Mouse (Mus musculus) spleen, adult 12 weeks (tissue): ENCODE data around the gene Plxna2.

Experiments used
- DNase-seq: peaks from one replicate; pipeline ENCODE4 v3.0.0; 2022; ENCODE audit warnings: low spot score

Plxna2 gene

DNA sequence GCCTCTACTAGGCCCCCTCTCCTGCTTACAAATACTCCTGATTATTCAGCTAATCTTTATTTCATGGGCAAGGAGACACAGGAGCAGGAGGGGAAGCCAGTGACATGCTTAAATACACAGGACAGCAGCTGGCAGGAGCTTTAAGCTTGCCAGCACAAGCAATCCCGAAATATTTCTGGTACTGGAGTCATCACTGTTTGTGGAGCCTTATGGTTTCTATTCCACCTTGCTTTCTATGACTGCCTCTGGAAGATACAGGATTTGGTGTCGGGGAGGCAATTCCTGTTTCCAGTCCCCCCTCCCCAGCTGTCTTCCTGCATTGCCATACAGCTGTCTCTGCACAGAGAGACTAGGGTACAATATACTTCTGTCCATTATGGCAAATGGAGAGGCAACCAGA is 4.7 kb downstream of the Plxna2 start:
- DNase-seq: no peak

DNA sequence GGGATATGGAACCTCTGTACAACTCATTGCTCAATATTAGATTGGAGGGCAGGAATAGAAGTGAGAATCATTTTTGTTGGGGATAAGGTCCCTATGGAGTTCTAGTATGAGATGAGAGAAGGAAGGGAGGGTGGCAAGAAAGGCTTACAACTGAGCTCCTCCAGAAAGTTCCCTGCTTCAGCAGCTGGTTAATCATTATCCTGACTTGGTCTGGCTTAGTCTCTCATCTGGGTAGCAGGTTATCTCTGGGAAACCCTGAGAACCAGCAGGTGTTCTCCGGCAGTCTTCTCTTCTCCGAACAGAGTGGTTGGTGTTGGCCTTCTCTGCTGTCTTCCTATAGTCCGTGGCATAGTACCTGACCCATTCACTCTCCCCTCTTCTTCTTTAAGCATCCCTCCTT is 5.6 kb downstream of the Plxna2 start:
- DNase-seq: no peak

DNA sequence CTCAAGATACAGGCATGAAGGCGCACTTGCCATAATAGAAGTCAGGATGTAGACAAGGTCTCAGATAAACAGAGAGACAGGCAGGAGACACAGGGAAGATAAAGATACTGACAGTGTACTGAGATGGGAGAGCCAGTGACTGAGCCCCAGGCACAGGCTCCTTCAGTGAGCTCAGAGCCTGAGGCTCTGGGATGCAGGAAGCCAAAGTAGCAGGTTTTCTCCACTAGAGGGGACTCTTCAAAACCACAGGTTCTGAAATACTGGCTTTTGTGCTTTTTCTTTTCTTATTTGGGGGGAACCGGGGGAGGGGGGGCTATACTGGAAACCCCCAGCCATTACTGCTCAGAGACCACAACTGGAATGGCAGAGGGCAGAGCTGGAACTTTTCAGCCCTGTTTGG is 6.4 kb downstream of the Plxna2 start:
- DNase-seq: no peak

DNA sequence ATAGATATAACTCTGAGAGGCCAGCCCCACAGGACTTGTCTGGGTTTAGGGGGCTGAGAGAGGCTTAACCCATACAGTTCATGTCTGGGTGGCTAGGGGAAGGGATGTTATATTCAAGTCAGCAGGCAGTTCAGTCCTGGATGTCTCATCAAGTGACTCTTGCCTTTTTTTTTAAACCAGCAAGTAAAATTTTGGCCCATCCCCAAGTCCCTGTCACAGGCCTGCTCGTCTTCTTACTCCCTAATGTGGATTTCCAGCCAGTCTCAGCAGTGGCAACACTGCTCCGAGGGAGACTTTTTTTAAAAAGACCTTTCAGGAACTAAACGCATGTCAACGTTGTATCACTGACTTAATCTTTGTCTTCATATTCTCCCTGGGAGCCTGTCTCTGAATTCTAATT is 7.0 kb downstream of the Plxna2 start:
- DNase-seq: no peak

DNA sequence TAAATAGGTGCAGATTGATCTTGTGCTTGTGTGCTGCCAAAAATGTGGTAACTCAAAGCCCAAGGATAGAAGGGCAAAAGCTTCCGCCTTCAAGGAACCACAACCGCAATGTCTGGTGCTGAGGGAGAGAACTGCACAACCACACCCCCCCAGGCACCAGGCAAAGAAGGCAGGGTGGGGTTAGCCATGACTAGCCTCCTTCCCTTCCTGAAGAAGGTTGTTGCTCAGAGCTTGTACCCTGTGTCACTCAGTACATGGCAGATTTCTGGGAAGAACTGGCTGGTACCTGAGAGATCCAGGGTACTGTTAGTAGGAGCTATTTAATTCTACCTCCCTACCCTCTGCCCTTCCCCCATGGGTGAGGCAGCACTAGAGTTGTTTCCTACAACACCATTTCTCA is 8.1 kb downstream of the Plxna2 start:
- DNase-seq: no peak

DNA sequence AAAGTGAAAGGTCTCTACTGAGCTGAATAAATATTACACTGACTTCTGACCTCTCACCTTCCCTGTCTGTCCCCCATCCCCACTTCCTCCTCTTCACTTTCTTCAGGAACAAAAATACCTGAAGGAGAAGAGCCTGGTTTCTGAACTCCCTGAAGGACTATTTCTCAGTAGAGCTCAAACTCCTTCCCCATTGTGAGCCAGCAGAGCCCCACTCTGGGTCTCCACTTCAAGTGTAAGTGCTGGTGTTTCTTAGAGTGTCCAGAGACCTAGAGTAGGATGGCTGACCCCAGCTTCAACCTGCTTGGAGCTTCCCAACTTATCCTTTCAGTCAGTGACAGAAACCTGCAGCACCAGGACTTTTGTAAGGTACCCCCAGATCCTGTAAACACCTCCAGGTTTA is 9.3 kb downstream of the Plxna2 start:
- no peak for DNase-seq

DNA sequence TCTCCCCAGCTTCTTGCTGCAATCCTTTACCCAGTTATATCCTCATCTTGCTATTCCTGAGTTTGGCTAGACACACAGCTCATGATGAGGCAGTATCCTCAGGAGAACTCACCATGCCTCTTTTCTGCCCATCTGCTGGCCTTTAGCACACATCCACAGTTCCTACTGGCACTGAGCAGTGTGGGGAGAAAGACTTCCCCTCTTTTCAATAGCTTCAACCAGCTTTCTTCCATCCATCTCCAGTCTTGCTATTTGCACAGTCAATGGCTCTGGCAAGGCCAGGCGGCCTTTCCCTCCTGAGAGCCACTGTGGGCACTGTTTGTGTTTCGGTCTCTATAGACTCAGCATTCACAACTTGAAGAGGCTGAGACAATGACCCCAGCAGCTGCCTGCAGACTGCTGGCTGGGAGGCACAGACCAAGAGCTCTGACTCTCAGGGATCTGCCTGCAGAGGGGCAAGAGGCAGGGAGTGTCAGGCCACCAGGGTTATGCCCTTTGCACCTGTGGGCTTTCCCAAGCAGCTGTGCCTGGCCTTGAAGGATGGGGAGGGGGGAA is 11.2 kb downstream of the Plxna2 start:
- DNase-seq: no peak

DNA sequence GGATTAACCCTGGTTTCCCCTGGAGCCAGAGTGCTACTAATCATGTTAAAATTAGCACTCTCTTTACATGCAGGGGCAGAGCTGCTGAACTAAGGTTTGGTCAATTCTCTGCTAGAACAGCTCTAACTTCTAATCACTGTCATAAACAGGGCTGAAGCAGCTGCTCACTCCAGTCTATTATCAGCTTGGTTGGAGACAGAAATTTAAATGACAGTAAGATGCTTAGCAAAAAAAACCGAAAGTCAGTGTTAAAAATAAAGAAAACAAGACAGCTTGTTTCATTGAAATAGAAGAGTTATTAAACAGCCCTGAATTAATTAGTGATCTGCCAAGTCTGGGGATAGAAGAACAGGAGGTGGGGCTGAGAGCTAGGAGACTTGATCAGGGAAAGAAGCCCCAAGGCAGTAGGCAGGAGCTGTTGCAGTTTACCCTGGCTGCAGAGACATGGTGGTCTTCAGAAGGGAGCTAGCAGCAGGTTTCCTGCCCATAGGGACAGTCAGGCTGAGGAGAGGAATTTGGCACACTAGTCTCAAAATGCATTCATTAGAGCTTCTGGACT is 12.6 kb downstream of the Plxna2 start:
- DNase-seq: no peak

DNA sequence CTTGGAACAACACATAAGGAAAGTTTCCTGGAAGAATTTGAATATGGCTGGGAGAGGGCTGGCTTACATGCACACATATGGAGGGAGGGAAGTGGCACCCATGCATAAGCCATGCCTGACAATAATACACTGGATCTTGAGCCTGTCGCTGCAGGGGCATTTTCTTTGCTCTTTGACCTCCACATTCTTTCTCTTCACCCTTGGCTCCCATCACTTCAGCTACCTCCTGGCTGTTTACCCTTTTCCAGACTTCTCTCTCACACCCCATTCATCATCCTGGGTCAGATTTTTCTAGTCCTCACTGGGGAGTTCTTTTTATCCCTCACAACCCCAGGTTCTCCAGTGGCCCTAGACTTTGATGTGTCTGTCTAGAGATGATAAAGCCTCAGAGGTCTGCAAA is 13.6 kb downstream of the Plxna2 start:
- DNase-seq: no peak

DNA sequence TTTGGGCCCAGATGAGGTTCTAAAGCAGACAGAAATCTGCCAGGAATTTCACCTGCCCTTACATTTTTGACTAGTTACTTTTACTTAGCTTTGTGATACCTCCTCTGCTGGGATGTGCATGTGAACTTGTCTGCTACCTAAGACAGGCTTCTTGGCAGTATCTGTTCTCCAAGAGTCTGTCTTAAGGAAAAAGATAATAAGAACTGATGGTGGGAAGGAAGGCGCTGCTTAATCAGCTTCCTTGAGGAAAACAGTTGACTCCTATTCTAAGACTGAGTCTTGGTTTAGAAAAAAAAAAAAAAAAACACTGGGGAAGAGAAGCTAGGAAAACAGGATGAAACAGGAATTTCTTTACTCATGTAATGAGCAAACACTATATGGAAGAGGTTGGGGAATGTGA is 14.0 kb downstream of the Plxna2 start:
- DNase-seq: no peak

DNA sequence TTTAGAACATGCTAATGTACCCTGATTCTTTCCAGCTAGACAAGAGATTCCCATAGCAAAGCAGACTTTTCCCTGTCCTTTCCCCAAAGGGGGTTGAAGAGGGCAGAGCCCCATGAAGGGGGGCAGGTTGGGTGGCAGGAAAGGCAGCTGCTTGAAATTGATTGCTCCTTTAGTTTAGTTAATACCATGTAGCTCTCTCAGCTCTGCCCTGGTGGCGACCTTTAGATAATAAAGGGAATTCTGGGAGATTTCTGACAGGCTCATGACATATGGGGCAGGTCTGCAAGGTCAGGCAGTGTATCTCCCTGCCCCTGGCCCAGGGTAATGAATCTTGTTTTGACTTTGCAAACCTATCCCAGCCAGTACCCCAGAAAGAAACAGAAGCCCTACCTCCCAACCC is 17.4 kb downstream of the Plxna2 start:
- no peak for DNase-seq

DNA sequence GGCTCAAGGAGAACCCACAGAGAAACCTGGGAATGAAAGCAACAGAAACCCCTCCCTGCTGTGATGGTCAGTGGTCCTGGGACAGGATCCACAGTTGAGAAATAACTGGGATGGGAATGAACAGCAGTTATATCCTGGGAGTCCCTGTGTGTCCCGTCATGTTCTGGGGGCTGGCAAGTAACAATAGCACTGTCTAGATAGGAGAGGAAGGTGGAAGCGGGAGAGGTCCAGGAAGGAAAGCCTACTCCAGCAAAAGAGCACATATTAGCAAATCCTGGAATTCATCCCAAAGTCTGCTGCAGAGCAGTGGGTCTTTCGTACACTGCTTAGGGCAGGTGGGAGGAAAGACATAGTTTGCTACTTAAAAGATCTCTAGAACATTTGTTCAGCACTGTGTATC is 17.9 kb downstream of the Plxna2 start:
- no peak for DNase-seq

DNA sequence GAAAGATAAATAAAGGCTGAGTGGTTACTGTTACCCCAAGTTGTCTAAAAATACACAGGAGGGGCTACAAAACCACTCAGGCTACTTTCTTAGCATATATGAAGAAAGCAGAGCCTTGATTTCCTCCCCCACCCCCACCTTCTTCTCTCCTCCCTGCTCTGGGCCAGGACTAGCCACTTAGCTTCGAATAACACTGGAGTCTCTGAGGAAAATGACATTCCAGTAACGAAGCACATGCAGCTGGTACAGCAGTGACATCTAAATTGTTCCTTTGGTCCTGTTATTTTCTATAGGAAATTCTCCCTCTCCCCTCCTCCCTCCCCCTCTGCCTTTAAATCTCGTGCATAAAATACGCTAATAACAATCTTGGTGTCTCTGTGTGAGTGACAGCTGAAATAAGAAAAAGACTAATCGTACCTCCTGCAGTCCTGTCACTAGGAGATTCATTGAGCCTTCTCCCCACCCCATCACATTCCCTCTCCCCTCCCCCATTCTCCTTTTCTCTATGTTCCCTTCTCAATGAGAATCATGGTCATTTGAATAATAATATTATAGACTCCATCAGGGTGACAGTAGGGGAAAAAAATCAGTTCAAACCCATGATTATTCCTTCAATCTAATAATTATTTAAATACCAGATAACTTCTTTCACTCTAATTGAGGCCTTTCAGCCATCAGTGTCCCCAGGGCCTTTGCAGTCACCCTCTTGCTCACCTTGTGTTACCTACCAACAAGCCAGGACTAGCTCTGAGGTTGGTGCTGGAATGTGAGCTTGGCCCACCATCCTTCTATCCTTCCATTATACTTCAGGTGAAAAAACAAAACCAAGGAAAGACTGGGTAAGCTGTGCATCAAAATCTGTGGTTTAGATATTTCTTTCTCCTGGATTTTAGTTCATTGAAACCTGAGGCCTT is 19.6 kb downstream of the Plxna2 start:
- no peak for DNase-seq

DNA sequence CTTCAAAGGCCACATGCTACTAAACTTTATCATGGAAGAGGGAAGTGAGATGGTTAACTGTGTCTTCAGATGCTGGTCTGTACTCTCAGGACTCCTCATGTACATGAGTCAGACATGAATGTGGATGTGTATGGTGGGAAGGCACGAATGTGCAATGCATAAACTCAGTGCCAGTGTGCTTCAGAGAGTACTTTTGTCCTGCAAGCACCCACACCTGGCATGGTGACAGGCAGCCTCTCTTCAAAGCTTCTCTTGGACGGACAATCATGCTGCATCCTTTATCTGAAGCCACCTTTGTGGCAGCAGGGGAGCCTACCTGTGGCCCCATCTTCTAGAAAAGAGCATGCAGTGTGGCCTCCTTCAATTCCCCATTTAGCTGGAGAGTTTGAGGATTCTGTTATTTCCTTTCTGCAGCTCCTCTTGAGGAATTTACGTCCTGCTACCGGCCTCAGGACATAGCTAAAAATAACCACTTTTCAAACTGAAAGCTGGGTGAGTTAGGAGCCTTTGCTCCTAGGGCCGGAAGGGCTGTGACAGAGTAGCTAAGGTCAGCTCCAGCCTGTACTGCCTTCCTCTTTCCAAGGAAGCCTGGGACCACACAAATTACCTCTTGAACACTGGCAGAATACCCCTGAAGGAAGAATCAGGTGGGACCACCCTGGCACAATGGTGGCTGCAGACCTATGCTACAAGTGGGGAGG is 23.7 kb downstream of the Plxna2 start:
- DNase-seq: no peak

DNA sequence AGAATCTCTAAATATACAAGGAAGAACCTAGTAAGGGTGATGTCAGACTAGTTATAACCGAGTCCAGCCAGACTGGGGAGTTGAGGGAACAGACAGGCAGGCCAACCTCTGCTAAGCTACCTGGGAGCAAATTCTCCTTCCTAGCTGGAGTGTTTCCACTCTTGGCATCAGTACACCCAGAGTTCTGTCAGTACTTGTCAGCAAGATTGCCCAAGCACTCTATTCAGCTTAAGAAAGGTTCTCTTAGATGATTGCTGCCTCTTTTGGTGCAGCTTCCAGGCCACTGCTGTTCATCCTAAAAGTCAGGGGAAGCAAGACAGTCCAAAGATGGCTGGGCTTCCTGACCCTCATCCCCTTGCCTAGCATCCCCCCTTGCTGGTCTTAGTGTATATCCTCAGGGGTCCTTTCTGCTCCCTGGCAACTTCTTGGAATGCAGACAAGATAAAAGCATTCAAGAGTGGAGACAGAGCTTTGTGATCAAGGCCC is 24.3 kb downstream of the Plxna2 start:
- DNase-seq: no peak

DNA sequence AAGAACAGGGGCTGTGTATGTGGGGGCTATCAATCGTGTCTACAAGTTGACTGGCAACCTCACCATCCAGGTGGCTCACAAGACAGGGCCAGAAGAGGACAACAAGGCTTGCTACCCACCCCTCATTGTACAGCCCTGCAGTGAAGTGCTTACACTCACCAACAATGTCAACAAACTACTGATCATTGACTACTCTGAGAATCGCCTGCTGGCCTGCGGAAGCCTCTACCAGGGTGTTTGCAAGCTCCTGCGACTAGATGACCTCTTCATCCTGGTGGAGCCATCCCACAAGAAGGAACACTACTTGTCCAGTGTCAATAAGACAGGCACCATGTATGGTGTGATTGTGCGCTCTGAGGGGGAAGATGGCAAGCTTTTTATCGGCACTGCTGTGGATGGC is 25.9 kb downstream of the Plxna2 start:
- DNase-seq: no peak

DNA sequence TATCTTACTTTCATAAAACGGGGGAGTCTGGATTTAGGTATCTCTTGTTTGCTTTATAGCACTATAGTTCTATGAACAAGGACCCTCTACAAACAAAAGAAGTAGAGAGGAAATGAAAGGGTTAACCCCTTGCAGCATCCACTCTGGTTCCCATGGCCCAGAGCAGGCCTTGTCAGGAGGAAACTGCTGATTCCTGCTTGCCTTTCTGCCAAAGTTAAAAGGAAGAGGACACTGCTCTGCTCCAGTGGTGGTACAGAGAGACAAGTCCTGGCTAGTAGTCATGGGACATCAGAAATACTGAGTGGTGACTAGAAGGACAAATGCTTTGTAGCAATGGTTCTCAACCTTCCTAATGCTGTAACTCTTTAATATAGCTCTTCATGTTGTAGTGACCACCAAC is 27.9 kb downstream of the Plxna2 start:
- DNase-seq: no peak

DNA sequence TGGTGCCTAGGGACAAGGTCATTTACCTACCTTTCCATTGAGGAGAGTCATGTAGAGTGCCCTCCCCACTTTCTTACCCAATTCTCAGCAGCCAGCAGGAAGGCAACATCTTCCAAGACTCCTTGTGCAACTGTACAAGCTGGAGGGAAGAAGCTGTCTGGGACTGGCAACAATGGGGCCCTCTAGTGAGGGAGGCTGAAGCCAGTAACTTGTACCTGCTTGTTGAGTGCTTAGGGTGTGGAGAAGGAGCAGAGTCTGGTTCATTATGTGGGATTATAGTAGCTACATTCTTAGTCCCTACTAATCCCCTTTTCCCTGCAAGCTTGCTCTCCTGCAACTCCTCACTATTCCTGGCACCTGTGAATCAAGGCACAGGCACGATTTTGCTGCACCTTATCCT is 32.1 kb downstream of the Plxna2 start:
- no peak for DNase-seq

DNA sequence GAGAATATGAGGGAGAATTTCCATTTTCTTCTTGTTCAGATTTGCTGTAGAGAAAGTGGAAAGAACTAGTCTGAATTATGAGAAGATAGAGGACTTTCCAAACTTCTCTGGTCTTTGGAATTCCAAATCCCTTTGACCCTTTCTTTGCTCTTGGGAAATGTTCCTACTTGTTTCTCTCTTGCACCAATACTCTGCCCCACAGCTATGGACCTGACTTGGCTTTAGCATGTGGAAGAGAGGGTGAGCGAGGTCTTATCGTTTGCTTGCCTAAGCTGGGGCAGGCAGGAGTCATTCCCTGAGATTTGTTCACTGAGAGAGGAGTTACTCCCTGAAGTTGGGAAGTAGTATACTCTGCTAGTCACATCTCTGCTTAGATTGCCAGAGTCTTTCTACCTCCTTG is 32.5 kb downstream of the Plxna2 start:
- DNase-seq: no peak

DNA sequence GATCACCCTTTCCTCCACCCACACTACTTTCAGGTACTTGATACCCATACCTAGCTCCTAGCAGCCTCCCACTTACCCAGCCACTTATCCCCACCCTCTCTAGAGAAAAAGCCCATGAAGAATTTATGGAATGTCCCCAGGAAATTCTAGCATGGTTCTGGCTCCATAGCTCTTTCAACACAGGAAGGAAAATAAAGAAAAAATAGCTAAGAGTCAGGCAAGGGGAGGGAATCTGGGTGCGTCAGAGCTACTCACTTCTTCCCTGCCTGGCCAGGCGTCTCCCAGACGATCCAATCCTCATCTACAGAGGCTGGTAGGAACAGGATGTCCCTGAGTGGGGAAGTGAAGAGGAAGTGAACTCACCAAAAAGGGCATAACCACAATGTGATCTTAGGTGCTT is 34.0 kb downstream of the Plxna2 start:
- no peak for DNase-seq

DNA sequence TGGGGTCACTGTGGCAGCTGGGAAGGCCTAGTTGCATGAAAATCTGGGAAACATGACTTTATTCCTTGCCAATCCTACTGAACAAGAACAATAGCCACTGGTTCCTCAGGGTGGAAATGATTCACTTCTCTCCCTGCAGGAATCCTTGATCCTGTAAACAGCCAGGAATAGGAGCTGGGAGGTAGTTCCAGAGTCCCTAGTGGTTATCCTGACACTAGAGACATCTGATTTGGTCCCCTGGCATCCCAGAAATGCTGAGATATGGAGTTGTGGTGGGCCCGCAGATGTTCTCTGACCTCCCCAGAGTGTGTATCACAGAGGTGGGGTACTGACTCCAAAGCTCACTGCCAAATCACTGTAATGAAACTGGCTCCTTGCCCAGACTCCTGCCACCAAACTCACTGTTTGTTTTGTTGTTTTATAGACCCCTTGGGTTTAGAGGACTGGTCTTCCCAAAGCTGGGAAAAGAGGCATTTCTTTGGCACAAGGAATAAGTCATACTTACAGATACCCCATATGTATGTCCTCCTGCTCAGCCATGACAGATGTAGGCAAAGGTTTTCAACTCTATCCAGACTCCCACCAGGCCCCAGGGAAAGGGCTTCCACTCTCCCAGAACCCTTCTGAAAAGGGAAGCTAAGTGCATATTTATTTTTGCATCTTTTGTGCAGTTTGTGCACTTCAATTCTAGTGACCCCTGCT is 40.6 kb downstream of the Plxna2 start:
- no peak for DNase-seq

DNA sequence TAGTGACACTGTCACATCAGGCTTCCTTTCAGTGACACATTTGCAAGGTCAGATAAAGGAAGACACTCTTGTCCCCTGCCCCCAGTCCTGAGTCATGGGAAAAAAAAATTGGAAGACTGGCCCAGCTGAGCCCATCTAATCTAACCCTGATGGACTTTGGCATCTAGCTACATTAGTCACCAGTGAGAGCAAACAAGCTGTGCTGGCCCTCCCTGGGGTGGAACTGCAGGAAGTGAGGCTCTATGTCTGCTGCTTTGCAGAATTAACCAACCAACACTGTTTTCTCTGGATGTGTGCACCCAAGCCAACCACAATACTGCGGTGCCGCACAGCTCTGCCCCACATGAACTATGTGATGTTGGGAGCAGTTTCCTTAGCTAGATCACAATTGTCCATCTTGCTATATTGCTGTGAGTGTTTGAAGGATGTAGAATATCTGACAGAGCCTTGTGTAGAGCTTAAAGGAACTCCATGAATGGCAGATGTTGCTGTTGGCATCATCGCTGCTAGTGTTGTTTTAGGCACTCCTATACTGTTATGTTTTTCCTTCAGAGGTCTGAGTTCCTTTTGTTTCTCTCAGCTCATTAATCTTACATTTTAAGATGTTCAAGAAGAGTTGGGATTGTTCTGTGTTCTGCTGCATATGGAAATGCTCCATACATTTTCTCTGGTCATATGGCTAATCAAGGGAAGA is 42.6 kb downstream of the Plxna2 start:
- no peak for DNase-seq
